Mouse (Mus musculus): ENCODE data around the gene 0610040J01Rik.

Gene 0610040J01Rik

GRCm38 (mm10) chr5:63811819-63812508, at the start of gene 0610040J01Rik:
Gene 0610040J01Rik, plus strand, starts transcription at chr5:63812363.
- DNase-seq, result peak; percentile 25

- no peak for DNase-seq
Observed at GRCm38 (mm10) chr5:63765886-63766285, 46.3 kb upstream of the 0610040J01Rik start.

- DNase-seq, result peak; percentile 67
Observed at GRCm38 (mm10) chr5:63766715-63767114, 45.4 kb upstream of the 0610040J01Rik start.

- DNase-seq, result no peak
Observed at GRCm38 (mm10) chr5:63767464-63767863, 44.7 kb upstream of the 0610040J01Rik start.

- no peak for DNase-seq
Observed at GRCm38 (mm10) chr5:63768220-63768619, 43.9 kb upstream of the 0610040J01Rik start.

GRCm38 (mm10) chr5:63772971-63773370, 39.2 kb upstream of the 0610040J01Rik start:
- DNase-seq, result no peak

GRCm38 (mm10) chr5:63773603-63774002, 38.6 kb upstream of the 0610040J01Rik start:
- DNase-seq, result no peak

- no peak for DNase-seq
Observed at GRCm38 (mm10) chr5:63788156-63788826, 23.9 kb upstream of the 0610040J01Rik start.

GRCm38 (mm10) chr5:63812509-63812865, 324 bp downstream of the 0610040J01Rik start:
- DNase-seq, result no peak

- DNase-seq, result no peak
Observed at GRCm38 (mm10) chr5:63816643-63817042, 4.5 kb downstream of the 0610040J01Rik start.

- no peak for DNase-seq
Observed at GRCm38 (mm10) chr5:63817270-63817669, 5.1 kb downstream of the 0610040J01Rik start.

- DNase-seq, result no peak
Observed at GRCm38 (mm10) chr5:63818975-63819374, 6.8 kb downstream of the 0610040J01Rik start.

GRCm38 (mm10) chr5:63819519-63819918, 7.4 kb downstream of the 0610040J01Rik start:
- DNase-seq, result no peak

GRCm38 (mm10) chr5:63821176-63821575, 9.0 kb downstream of the 0610040J01Rik start:
- peak; percentile 30 for DNase-seq

- no peak for DNase-seq
Observed at GRCm38 (mm10) chr5:63821860-63822259, 9.7 kb downstream of the 0610040J01Rik start.

GRCm38 (mm10) chr5:63823362-63824332, 11.5 kb downstream of the 0610040J01Rik start:
- no peak for DNase-seq

- no peak for DNase-seq
Observed at GRCm38 (mm10) chr5:63824599-63825350, 12.6 kb downstream of the 0610040J01Rik start.

GRCm38 (mm10) chr5:63825881-63826280, 13.7 kb downstream of the 0610040J01Rik start:
- DNase-seq, result no peak

- DNase-seq, result no peak
Observed at GRCm38 (mm10) chr5:63827006-63827405, 14.8 kb downstream of the 0610040J01Rik start.

- DNase-seq, result no peak
Observed at GRCm38 (mm10) chr5:63827415-63828053, 15.4 kb downstream of the 0610040J01Rik start.

GRCm38 (mm10) chr5:63828380-63829185, 16.4 kb downstream of the 0610040J01Rik start:
- DNase-seq, result no peak

Data from thymus, postnatal 4 days (tissue).